Mouse (Mus musculus) c-Kit-positive CD71-positive TER-119-positive erythroid progenitor cells, embryonic 14.5 days (primary cell): ENCODE measurements around the gene Ccpg1.
A peak's percentile ranks its signal among the peaks of the same experiment; 100 is the strongest.

Experiments
- DNase-seq: peaks from one replicate; pipeline ENCODE4 v3.0.0-alpha.2; 2013; ENCODE audit warnings: low spot score

The Ccpg1 gene

GRCm38 (mm10) chr9:72985250-72986220 is at the start of gene Ccpg1, which contains the start of gene Ccpg1os:
Ccpg1 (plus strand) TSS chr9:72985429.
Ccpg1os (minus strand) TSS chr9:72985382.
- DNase-seq, result peak; percentile 90

- no peak for DNase-seq
These were observed 48.9 kb upstream of the Ccpg1 start for GRCm38 (mm10) chr9:72936301-72936700.

GRCm38 (mm10) chr9:72943424-72943823 is 41.8 kb upstream of the Ccpg1 start:
- no peak for DNase-seq

GRCm38 (mm10) chr9:72944286-72944685 is 40.9 kb upstream of the Ccpg1 start:
- no peak for DNase-seq

- no peak for DNase-seq
These were observed 38.2 kb upstream of the Ccpg1 start for GRCm38 (mm10) chr9:72947010-72947409.

- no peak for DNase-seq
These were observed 35.7 kb upstream of the Ccpg1 start for GRCm38 (mm10) chr9:72949572-72949971.

- peak; percentile 15 for DNase-seq
These were observed 30.5 kb upstream of the Ccpg1 start for GRCm38 (mm10) chr9:72954746-72955145.

- peak; percentile 37 for DNase-seq
These were observed 29.7 kb upstream of the Ccpg1 start for GRCm38 (mm10) chr9:72955546-72955945.

- peak; percentile 45 for DNase-seq
These were observed 26.4 kb upstream of the Ccpg1 start, which contains the start of the genes Dyx1c1 and Gm44503 for GRCm38 (mm10) chr9:72958521-72959450. Dyx1c1 (plus strand) TSS chr9:72958785. Gm44503 (plus strand) TSS chr9:72958852.

- DNase-seq, result no peak
These were observed 23.9 kb upstream of the Ccpg1 start for GRCm38 (mm10) chr9:72961346-72961745.

GRCm38 (mm10) chr9:72961959-72962358 is 23.3 kb upstream of the Ccpg1 start:
- no peak for DNase-seq

- DNase-seq, result no peak
These were observed 16.7 kb upstream of the Ccpg1 start for GRCm38 (mm10) chr9:72968349-72969061.

GRCm38 (mm10) chr9:72969874-72970273 is 15.4 kb upstream of the Ccpg1 start:
- DNase-seq, result no peak

GRCm38 (mm10) chr9:72972435-72972834 is 12.8 kb upstream of the Ccpg1 start:
- no peak for DNase-seq

- no peak for DNase-seq
These were observed 12.2 kb upstream of the Ccpg1 start for GRCm38 (mm10) chr9:72972984-72973383.

GRCm38 (mm10) chr9:72974734-72975133 is 10.5 kb upstream of the Ccpg1 start:
- no peak for DNase-seq

- DNase-seq, result no peak
These were observed 10.0 kb upstream of the Ccpg1 start for GRCm38 (mm10) chr9:72975242-72975641.

- DNase-seq, result no peak
These were observed 2.2 kb upstream of the Ccpg1 start for GRCm38 (mm10) chr9:72983066-72983465.

- DNase-seq, result no peak
These were observed 2.5 kb downstream of the Ccpg1 start for GRCm38 (mm10) chr9:72987703-72988102.

GRCm38 (mm10) chr9:72988706-72989105 is 3.5 kb downstream of the Ccpg1 start:
- no peak for DNase-seq

- DNase-seq, result no peak
These were observed 6.2 kb downstream of the Ccpg1 start for GRCm38 (mm10) chr9:72991420-72991819.

- no peak for DNase-seq
These were observed 7.3 kb downstream of the Ccpg1 start for GRCm38 (mm10) chr9:72992576-72992975.
